Mouse (Mus musculus) liver, embryonic 16.5 days (tissue): ENCODE results near the gene Ugt1a9. TPM values are rescaled to one million over a fixed set of nuclear protein-coding genes. Genes with fewer than 3 reads are reported as not detected.
"Not testable (repeated sequence)": the region's sequence is repeated elsewhere in the genome, so short reads cannot be mapped to it uniquely, and the experiment has no call there.

Experiments used
- ATAC-seq: fragments of 200-750 bp; cut with Nextera tagmentation; 2 replicates; pipeline ENCODE4 v1.8.0; 2017; ENCODE audit warnings: low read depth, mild to moderate bottlenecking, moderate number of reproducible peaks, moderate library complexity
- H3K27ac ChIP-seq: fragments of 300-500 bp; sonication (generic); 2 replicates; pipeline ENCODE4 v1.5.1; 2014; ENCODE audit warnings: mild to moderate bottlenecking, low read length
- H3K27me3 ChIP-seq: fragments of 300-500 bp; sonication (generic); 2 replicates; pipeline ENCODE4 v1.6.1; 2014; ENCODE audit warnings: low read depth, low read length, mixed read lengths; ENCODE audit not compliant: control insufficient read depth, insufficient read depth
- H3K36me3 ChIP-seq: fragments of 300-500 bp; sonication (generic); 2 replicates; pipeline ENCODE4 v1.6.1; 2014; ENCODE audit warnings: mild to moderate bottlenecking; ENCODE audit not compliant: control insufficient read depth, insufficient read depth
- H3K4me1 ChIP-seq: fragments of 300-500 bp; sonication (generic); 2 replicates; pipeline ENCODE4 v1.6.1; 2014; ENCODE audit warnings: low read depth, low read length, mixed read lengths; ENCODE audit not compliant: control insufficient read depth
- H3K4me2 ChIP-seq: fragments of 300-500 bp; sonication (generic); 2 replicates; pipeline ENCODE4 v1.6.1; 2014; ENCODE audit warnings: low read depth, low read length, mixed read lengths
- H3K4me3 ChIP-seq: fragments of 300-500 bp; sonication (generic); 2 replicates; pipeline ENCODE4 v1.5.1; 2014; ENCODE audit warnings: low read depth, mild to moderate bottlenecking, low read length
- H3K9ac ChIP-seq: fragments of 300-500 bp; sonication (generic); 2 replicates; pipeline ENCODE4 v1.6.1; 2014; ENCODE audit warnings: low read depth, low read length
- H3K9me3 ChIP-seq: fragments of 300-500 bp; sonication (generic); replicated peaks from 2 replicates; pipeline ENCODE4 v1.6.1; 2016; ENCODE audit warnings: low read length; ENCODE audit not compliant: control insufficient read depth
- WGBS: fragments of 180-500 bp; shearing (Covaris S2); extraction: QIAGEN DNeasy Blood & Tissue Kit; methylation state at CpG from one replicate; pipeline ENCODE4 v1.1.7; 2014; ENCODE audit not compliant: insufficient replicate concordance; 5-methylcytosine and 5-hydroxymethylcytosine counted together
- polyA plus RNA-seq: library from polyadenylated mRNA; unstranded; fragments of >200 nt; fragmentation: Nextera tagmentation; extraction: Ambion mirVana; gene quantifications from 2 replicates; pipeline ENCODE4 v1.2.1, GENCODE M21; 2015

Gene Ugt1a9
- polyA plus RNA-seq, 1 experiment from 2014 or later = 0.44 TPM

GRCm38 (mm10) chr1:88218051-88218450 lies 147.5 kb downstream of the Ugt1a9 start:
- Histone ChIP-seq H3K9me3 (peaks cover 22% of the 10 kb centered on the region), H3K4me2 (no peak overlapping the region), H3K27ac (no peak overlapping the region), H3K4me1 (no peaks in the 10 kb centered on the region), H3K4me3 (no peak overlapping the region), H3K36me3 (no peaks in the 10 kb centered on the region), H3K9ac (no peak overlapping the region), H3K27me3 (no peaks in the 10 kb centered on the region)
- WGBS = 61% methylated on average over 9 of the region's 9 CpGs
- no peak for ATAC-seq

- H3K4me3 ChIP-seq = no peak overlapping the region
- H3K36me3 ChIP-seq = no peaks in the 10 kb centered on the region
- H3K9me3 ChIP-seq = peaks cover 22% of the 10 kb centered on the region
- H3K4me1 ChIP-seq = no peaks in the 10 kb centered on the region
- H3K4me2 ChIP-seq = no peak overlapping the region
- H3K27me3 ChIP-seq = no peaks in the 10 kb centered on the region
- ATAC-seq = no peak
- H3K27ac ChIP-seq = no peak overlapping the region
- 41% methylated on average over 4 of the region's 4 CpGs for WGBS
- no peak overlapping the region for H3K9ac ChIP-seq
These were observed 148.0 kb downstream of the Ugt1a9 start for GRCm38 (mm10) chr1:88218591-88218990.

- Histone ChIP-seq H3K9ac (no peak overlapping the region), H3K36me3 (no peaks in the 10 kb centered on the region), H3K4me2 (no peak overlapping the region), H3K27me3 (no peaks in the 10 kb centered on the region), H3K9me3 (peaks cover 19% of the 10 kb centered on the region), H3K4me3 (no peak overlapping the region), H3K4me1 (no peaks in the 10 kb centered on the region), H3K27ac (no peak overlapping the region)
- no peak for ATAC-seq
- 11% methylated on average over 1 of the region's 1 CpGs for WGBS
These were observed 148.5 kb downstream of the Ugt1a9 start for GRCm38 (mm10) chr1:88219054-88219453.

- Histone ChIP-seq H3K27ac (no peak overlapping the region), H3K9me3 (peaks cover 17% of the 10 kb centered on the region), H3K9ac (no peak overlapping the region), H3K4me2 (no peak overlapping the region), H3K4me1 (no peaks in the 10 kb centered on the region), H3K36me3 (no peaks in the 10 kb centered on the region), H3K4me3 (no peak overlapping the region), H3K27me3 (no peaks in the 10 kb centered on the region)
- ATAC-seq = no peak
These were observed 149.7 kb downstream of the Ugt1a9 start for GRCm38 (mm10) chr1:88220336-88220735.

- H3K27ac ChIP-seq = no peak overlapping the region
- peaks cover 14% of the 10 kb centered on the region for H3K9me3 ChIP-seq
- H3K4me1 ChIP-seq = no peaks in the 10 kb centered on the region
- H3K36me3 ChIP-seq = no peaks in the 10 kb centered on the region
- ATAC-seq = no peak
- H3K9ac ChIP-seq = no peak overlapping the region
- no peak overlapping the region for H3K4me2 ChIP-seq
- no peaks in the 10 kb centered on the region for H3K27me3 ChIP-seq
- 28% methylated on average over 2 of the region's 2 CpGs for WGBS
- no peak overlapping the region for H3K4me3 ChIP-seq
These were observed 151.6 kb downstream of the Ugt1a9 start for GRCm38 (mm10) chr1:88222216-88222615.

GRCm38 (mm10) chr1:88223011-88223515 lies 152.5 kb downstream of the Ugt1a9 start:
- H3K9me3 ChIP-seq = peaks cover 12% of the 10 kb centered on the region
- H3K9ac ChIP-seq, ATAC-seq, H3K27ac ChIP-seq, H3K4me3 ChIP-seq, H3K4me2 ChIP-seq, H3K4me1 ChIP-seq, H3K27me3 ChIP-seq, H3K36me3 ChIP-seq: not testable (repeated sequence)

GRCm38 (mm10) chr1:88223591-88223990 lies 153.0 kb downstream of the Ugt1a9 start:
- 31% methylated on average over 1 of the region's 1 CpGs for WGBS
- no peaks in the 10 kb centered on the region for H3K36me3 ChIP-seq
- ATAC-seq = no peak
- no peak overlapping the region for H3K4me3 ChIP-seq
- H3K27me3 ChIP-seq = no peaks in the 10 kb centered on the region
- H3K9me3 ChIP-seq = peaks cover 14% of the 10 kb centered on the region
- H3K9ac ChIP-seq = no peak overlapping the region
- H3K4me2 ChIP-seq = no peak overlapping the region
- no peak overlapping the region for H3K27ac ChIP-seq
- no peaks in the 10 kb centered on the region for H3K4me1 ChIP-seq

- no peaks in the 10 kb centered on the region for H3K4me1 ChIP-seq
- no peak overlapping the region for H3K4me3 ChIP-seq
- no peaks in the 10 kb centered on the region for H3K36me3 ChIP-seq
- ATAC-seq = no peak
- no peak overlapping the region for H3K27ac ChIP-seq
- 51% methylated on average over 2 of the region's 2 CpGs for WGBS
- H3K9ac ChIP-seq = no peak overlapping the region
- H3K27me3 ChIP-seq = no peaks in the 10 kb centered on the region
- no peak overlapping the region for H3K4me2 ChIP-seq
- H3K9me3 ChIP-seq = peaks cover 14% of the 10 kb centered on the region
These were observed 153.6 kb downstream of the Ugt1a9 start for GRCm38 (mm10) chr1:88224029-88224776.

- not testable (repeated sequence) for H3K27ac ChIP-seq, H3K27me3 ChIP-seq, ATAC-seq, H3K36me3 ChIP-seq, H3K4me2 ChIP-seq, H3K9ac ChIP-seq, H3K4me3 ChIP-seq, H3K4me1 ChIP-seq
- peaks cover 22% of the 10 kb centered on the region for H3K9me3 ChIP-seq
- 29% methylated on average over 2 of the region's 2 CpGs for WGBS
These were observed 154.7 kb downstream of the Ugt1a9 start for GRCm38 (mm10) chr1:88225301-88225700.
